Mouse (Mus musculus): ENCODE results near the gene Vps13a. TPM values are rescaled to one million over a fixed set of nuclear protein-coding genes. Genes with fewer than 3 reads are reported as not detected.

The Vps13a gene
- polyA plus RNA-seq, 2 experiments, result 7.8 to 9.6 TPM

- DNase-seq (ENCODE audit: low spot score) (peak; percentile 20), ATAC-seq (ENCODE audit: low FRiP score, low read depth) (no peak)
- H3K9ac ChIP-seq (ENCODE audit: low read depth, low read length, severe bottlenecking), result no peak overlapping the region
- no peaks in the 10 kb centered on the region; the same call in 1 of the 2 replicates for H3K4me1 ChIP-seq (ENCODE audit: control insufficient read depth, insufficient read depth, low read length)
- H3K36me3 ChIP-seq (ENCODE audit: control insufficient read depth, insufficient read depth, low read length), result no peaks in the 10 kb centered on the region
- WGBS, result 2% methylated on average over 3 of the region's 3 CpGs
- H3K4me2 ChIP-seq (replicated peaks; ENCODE audit: low read depth, low read length, severe bottlenecking), result no peak overlapping the region
- H3K4me3 ChIP-seq (replicated peaks; ENCODE audit: low read length), result no peak overlapping the region
- no peaks in the 10 kb centered on the region; the same call in 1 of the 2 replicates for H3K9me3 ChIP-seq (ENCODE audit: control insufficient read depth, low read length)
- no peaks in the 10 kb centered on the region for H3K27me3 ChIP-seq (ENCODE audit: control insufficient read depth, insufficient read depth, low read length)
- TF ChIP-seq POLR2A (IDR thresholded peaks at IDR 0.05; ENCODE audit: borderline replicate concordance, extremely low read depth, insufficient read depth, insufficient read length), result no peak
- H3K27ac ChIP-seq (replicated peaks; ENCODE audit: low read depth, low read length), result no peak overlapping the region
Measured at GRCm38 (mm10) chr19:16585379-16585778, 195.4 kb downstream of the Vps13a start.

GRCm38 (mm10) chr19:16584546-16584945, 196.2 kb downstream of the Vps13a start:
- H3K9me3 ChIP-seq (ENCODE audit: control insufficient read depth, low read length), result no peaks in the 10 kb centered on the region; the same call in 1 of the 2 replicates
- H3K27me3 ChIP-seq (ENCODE audit: control insufficient read depth, insufficient read depth, low read length), result no peaks in the 10 kb centered on the region
- H3K36me3 ChIP-seq (ENCODE audit: control insufficient read depth, insufficient read depth, low read length), result no peaks in the 10 kb centered on the region
- no peak overlapping the region for H3K4me2 ChIP-seq (replicated peaks; ENCODE audit: low read depth, low read length, severe bottlenecking)
- TF ChIP-seq POLR2A (IDR thresholded peaks at IDR 0.05; ENCODE audit: borderline replicate concordance, extremely low read depth, insufficient read depth, insufficient read length), result no peak
- H3K9ac ChIP-seq (ENCODE audit: low read depth, low read length, severe bottlenecking), result no peak overlapping the region
- no peak overlapping the region for H3K4me3 ChIP-seq (replicated peaks; ENCODE audit: low read length)
- ATAC-seq (ENCODE audit: low FRiP score, low read depth) (no peak), DNase-seq (ENCODE audit: low spot score) (no peak)
- H3K4me1 ChIP-seq (ENCODE audit: control insufficient read depth, insufficient read depth, low read length), result no peaks in the 10 kb centered on the region; the same call in 1 of the 2 replicates
- 78% methylated on average over 7 of the region's 7 CpGs for WGBS
- H3K27ac ChIP-seq (replicated peaks; ENCODE audit: low read depth, low read length), result no peak overlapping the region

- Histone ChIP-seq H3K36me3 (ENCODE audit: control insufficient read depth, insufficient read depth, low read length) (no peaks in the 10 kb centered on the region), H3K27me3 (ENCODE audit: control insufficient read depth, insufficient read depth, low read length) (no peaks in the 10 kb centered on the region), H3K27ac (replicated peaks; ENCODE audit: low read depth, low read length) (no peak overlapping the region), H3K4me3 (replicated peaks; ENCODE audit: low read length) (no peak overlapping the region), H3K4me1 (ENCODE audit: control insufficient read depth, insufficient read depth, low read length) (no peaks in the 10 kb centered on the region; the same call in 1 of the 2 replicates), H3K9ac (ENCODE audit: low read depth, low read length, severe bottlenecking) (no peak overlapping the region), H3K4me2 (replicated peaks; ENCODE audit: low read depth, low read length, severe bottlenecking) (no peak overlapping the region), H3K9me3 (ENCODE audit: control insufficient read depth, low read length) (no peaks in the 10 kb centered on the region; the same call in 1 of the 2 replicates)
- ATAC-seq (ENCODE audit: low FRiP score, low read depth) (no peak), DNase-seq (ENCODE audit: low spot score) (no peak)
- 85% methylated on average over 8 of the region's 8 CpGs for WGBS
- no peak for TF ChIP-seq POLR2A (IDR thresholded peaks at IDR 0.05; ENCODE audit: borderline replicate concordance, extremely low read depth, insufficient read depth, insufficient read length)
Measured at GRCm38 (mm10) chr19:16580501-16580900, 200.2 kb downstream of the Vps13a start.

- ATAC-seq (ENCODE audit: low FRiP score, low read depth) (no peak), DNase-seq (ENCODE audit: low spot score) (no peak)
- no peaks in the 10 kb centered on the region; the same call in 1 of the 2 replicates for H3K9me3 ChIP-seq (ENCODE audit: control insufficient read depth, low read length)
- no peaks in the 10 kb centered on the region for H3K36me3 ChIP-seq (ENCODE audit: control insufficient read depth, insufficient read depth, low read length)
- no peak overlapping the region for H3K9ac ChIP-seq (ENCODE audit: low read depth, low read length, severe bottlenecking)
- no peak for TF ChIP-seq POLR2A (IDR thresholded peaks at IDR 0.05; ENCODE audit: borderline replicate concordance, extremely low read depth, insufficient read depth, insufficient read length)
- no peaks in the 10 kb centered on the region; the same call in 1 of the 2 replicates for H3K4me1 ChIP-seq (ENCODE audit: control insufficient read depth, insufficient read depth, low read length)
- no peaks in the 10 kb centered on the region for H3K27me3 ChIP-seq (ENCODE audit: control insufficient read depth, insufficient read depth, low read length)
- H3K4me2 ChIP-seq (replicated peaks; ENCODE audit: low read depth, low read length, severe bottlenecking), result no peak overlapping the region
- H3K4me3 ChIP-seq (replicated peaks; ENCODE audit: low read length), result no peak overlapping the region
- H3K27ac ChIP-seq (replicated peaks; ENCODE audit: low read depth, low read length), result no peak overlapping the region
- 46% methylated on average over 7 of the region's 7 CpGs for WGBS
Measured at GRCm38 (mm10) chr19:16579656-16580260, 201.0 kb downstream of the Vps13a start.

GRCm38 (mm10) chr19:16576790-16577189, 203.9 kb downstream of the Vps13a start:
- H3K4me2 ChIP-seq (replicated peaks; ENCODE audit: low read depth, low read length, severe bottlenecking), result no peak overlapping the region
- H3K4me1 ChIP-seq (ENCODE audit: control insufficient read depth, insufficient read depth, low read length), result no peaks in the 10 kb centered on the region
- H3K9ac ChIP-seq (ENCODE audit: low read depth, low read length, severe bottlenecking), result no peak overlapping the region
- 90% methylated on average over 6 of the region's 6 CpGs for WGBS
- H3K4me3 ChIP-seq (replicated peaks; ENCODE audit: low read length), result no peak overlapping the region
- H3K27ac ChIP-seq (replicated peaks; ENCODE audit: low read depth, low read length), result no peak overlapping the region
- no peaks in the 10 kb centered on the region for H3K36me3 ChIP-seq (ENCODE audit: control insufficient read depth, insufficient read depth, low read length)
- no peaks in the 10 kb centered on the region for H3K27me3 ChIP-seq (ENCODE audit: control insufficient read depth, insufficient read depth, low read length)
- DNase-seq (ENCODE audit: low spot score), result no peak
- no peaks in the 10 kb centered on the region; the same call in 1 of the 2 replicates for H3K9me3 ChIP-seq (ENCODE audit: control insufficient read depth, low read length)
- no peak for TF ChIP-seq POLR2A (IDR thresholded peaks at IDR 0.05; ENCODE audit: borderline replicate concordance, extremely low read depth, insufficient read depth, insufficient read length)
- ATAC-seq (ENCODE audit: low FRiP score, low read depth), result no peak

Other genes with a start within 250 kb of the Vps13a start
- gene Foxb2, start 92.9 kb upstream of the Vps13a start, polyA plus RNA-seq (2012; rRNA removed), result 0.11 and 0.40 TPM in 2 replicates
- not detected in 2 replicates for gene Foxb2, start 92.9 kb upstream of the Vps13a start, polyA plus RNA-seq (2014; fragmentation: Nextera tagmentation; extraction: Ambion mirVana)
- 1.7 and 2.1 TPM in 2 replicates for gene Prune2, start 175.2 kb upstream of the Vps13a start, polyA plus RNA-seq (2012; rRNA removed)
- 1.9 and 2.3 TPM in 2 replicates for gene Prune2, start 175.2 kb upstream of the Vps13a start, polyA plus RNA-seq (2014; fragmentation: Nextera tagmentation; extraction: Ambion mirVana)

Data from limb, embryonic 14.5 days (tissue).